Mouse (Mus musculus) bone marrow, adult 2 months (tissue): ENCODE results near the gene Pmepa1.

Experiments
- CTCF ChIP-seq: fragments of 200-500 bp; IDR thresholded peaks from 2 replicates; pipeline ENCODE4 v1.5.1; 2011; ENCODE audit warnings: low read length, control low read depth; ENCODE audit not compliant: control insufficient read depth, insufficient read depth
- POLR2A ChIP-seq: fragments of 200-500 bp; IDR thresholded peaks from 2 replicates; pipeline ENCODE4 v1.6.1; 2011; ENCODE audit warnings: low read depth, mild to moderate bottlenecking, control low read depth, low read length, borderline replicate concordance; ENCODE audit not compliant: control insufficient read depth

- TF ChIP-seq POLR2A: no peak
- TF ChIP-seq CTCF: no peak
Observed at GRCm38 (mm10) chr2:173257610-173258009, 18.7 kb downstream of the Pmepa1 start.
